Mouse (Mus musculus) CH12.LX (cell line): ENCODE results near the gene Hoxa10.

Experiments
- CTCF ChIP-seq, 2 experiments: IDR thresholded peaks in 1 of 2; conservative IDR thresholded peaks in 1 of 2; 2 replicates each; pipeline ENCODE4 v1.5.1; 2011 to 2012; ENCODE audit warnings: low read depth in 2 of 2, low read length in 2 of 2, improper control_type of control experiment in 1 of 2, inconsistent platforms in 1 of 2, mild to moderate bottlenecking in 1 of 2, moderate library complexity in 1 of 2
- EP300 ChIP-seq: IDR thresholded peaks from 2 replicates; pipeline ENCODE4 v1.6.1; 2011; ENCODE audit warnings: low read length, improper control_type of control experiment
- HCFC1 ChIP-seq: IDR thresholded peaks from 2 replicates; pipeline ENCODE4 v1.6.1; 2012; ENCODE audit warnings: low read depth, mild to moderate bottlenecking, inconsistent platforms, low read length, improper control_type of control experiment
- KAT2A ChIP-seq: IDR thresholded peaks from 2 replicates; pipeline ENCODE4 v1.6.1; 2012; ENCODE audit warnings: low read length, improper control_type of control experiment, inconsistent platforms; ENCODE audit not compliant: insufficient replicate concordance
- MAX ChIP-seq: IDR thresholded peaks from 2 replicates; pipeline ENCODE4 v1.6.1; 2011; ENCODE audit warnings: low read length, improper control_type of control experiment
- MAZ ChIP-seq: IDR thresholded peaks from 2 replicates; pipeline ENCODE4 v1.6.1; 2012; ENCODE audit warnings: low read depth, mild to moderate bottlenecking, inconsistent platforms, low read length, improper control_type of control experiment, moderate library complexity
- MXI1 ChIP-seq: IDR thresholded peaks from 2 replicates; pipeline ENCODE4 v1.6.1; 2011; ENCODE audit warnings: mild to moderate bottlenecking, low read depth, low read length, improper control_type of control experiment
- MYC ChIP-seq: IDR thresholded peaks from 2 replicates; pipeline ENCODE4 v1.6.1; 2011; ENCODE audit warnings: low read depth, mild to moderate bottlenecking, improper control_type of control experiment, low read length
- POLR2A ChIP-seq: IDR thresholded peaks from 2 replicates; pipeline ENCODE4 v1.6.1; 2011; ENCODE audit warnings: low read depth, mild to moderate bottlenecking, improper control_type of control experiment, low read length
- USF1 ChIP-seq: IDR thresholded peaks from 2 replicates; pipeline ENCODE4 v1.6.1; 2014; ENCODE audit warnings: low read depth, mild to moderate bottlenecking, inconsistent platforms, low read length, improper control_type of control experiment

DNA sequence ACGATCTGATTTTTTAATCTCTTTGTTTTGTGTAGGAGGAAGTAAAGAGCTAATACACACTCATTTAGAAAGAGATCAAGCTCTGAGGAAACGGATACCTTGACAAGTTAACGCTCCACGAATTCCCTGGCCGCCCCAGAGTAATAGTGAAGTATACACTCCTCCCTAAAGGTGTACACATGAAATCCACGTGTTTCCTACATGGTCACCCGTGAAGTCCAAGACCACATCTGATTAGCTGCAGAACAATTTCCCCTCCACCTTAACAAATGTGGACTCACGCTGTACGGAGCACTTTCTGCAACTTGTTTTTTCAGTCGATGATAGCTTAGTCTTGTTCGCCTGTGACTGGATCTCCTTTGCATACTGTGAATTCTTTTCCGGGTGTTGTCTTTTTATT is 49.5 kb upstream of the Hoxa10 start:
- no peak for TF ChIP-seq MYC
- TF ChIP-seq POLR2A: no peak
- no peak for TF ChIP-seq EP300
- no peak for TF ChIP-seq CTCF (conservative IDR thresholded peaks at IDR 0.05 in 1 of 2, IDR thresholded peaks at IDR 0.05 in 1 of 2; ENCODE audit: low read depth in 2 of 2, low read length in 2 of 2)
- TF ChIP-seq MAX: no peak
- no peak for TF ChIP-seq MAZ
- TF ChIP-seq KAT2A: no peak
- TF ChIP-seq USF1: no peak
- TF ChIP-seq HCFC1: no peak
- TF ChIP-seq MXI1: no peak
